Mouse (Mus musculus): ENCODE data around the gene Rbm47. TPM values are rescaled to one million over a fixed set of nuclear protein-coding genes. Genes with fewer than 3 reads are reported as not detected.

The Rbm47 gene
- polyA plus RNA-seq, 1 experiment = 12.7 TPM

DNA sequence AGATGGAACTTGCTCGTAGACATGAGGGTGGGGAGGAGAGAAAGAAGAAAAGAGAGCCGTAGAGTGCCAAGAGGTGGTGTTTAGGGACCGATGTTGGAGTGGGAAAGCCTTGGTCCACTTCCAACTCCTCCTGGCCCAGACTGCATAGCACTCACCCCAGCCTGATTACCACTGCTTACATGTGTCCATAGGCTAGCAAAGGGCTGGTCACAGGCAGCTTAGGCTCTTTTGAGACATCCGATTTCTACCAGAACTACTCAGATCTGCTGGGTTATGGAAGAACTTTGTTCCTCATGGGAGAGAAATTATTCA, 48.9 kb downstream of the Rbm47 start:
- Histone ChIP-seq H3K27ac (ENCODE audit: control insufficient read depth, insufficient read depth, low read length) (no peak overlapping the region), H3K4me3 (ENCODE audit: control insufficient read depth, insufficient read depth, low read length) (no peak overlapping the region), H3K27me3 (ENCODE audit: control insufficient read depth, insufficient read depth, low read length) (no peaks in the 10 kb centered on the region), H3K36me3 (ENCODE audit: control insufficient read depth, insufficient read depth, low read length) (no peaks in the 10 kb centered on the region), H3K4me1 (replicated peaks; ENCODE audit: control insufficient read depth, insufficient read depth, low read length) (no peaks in the 10 kb centered on the region; the same call in 1 of the 2 replicates)
- TF ChIP-seq POLR2A (IDR thresholded peaks at IDR 0.05; ENCODE audit: control insufficient read depth, extremely low read depth, insufficient read depth, low read length, poor library complexity) (no peak), CTCF (IDR thresholded peaks at IDR 0.05; ENCODE audit: borderline replicate concordance, control insufficient read depth, extremely low read depth, insufficient read depth, low read length, poor library complexity) (no peak)
- 92% methylated on average over 4 of the region's 4 CpGs for WGBS
- DNase-seq = no peak

DNA sequence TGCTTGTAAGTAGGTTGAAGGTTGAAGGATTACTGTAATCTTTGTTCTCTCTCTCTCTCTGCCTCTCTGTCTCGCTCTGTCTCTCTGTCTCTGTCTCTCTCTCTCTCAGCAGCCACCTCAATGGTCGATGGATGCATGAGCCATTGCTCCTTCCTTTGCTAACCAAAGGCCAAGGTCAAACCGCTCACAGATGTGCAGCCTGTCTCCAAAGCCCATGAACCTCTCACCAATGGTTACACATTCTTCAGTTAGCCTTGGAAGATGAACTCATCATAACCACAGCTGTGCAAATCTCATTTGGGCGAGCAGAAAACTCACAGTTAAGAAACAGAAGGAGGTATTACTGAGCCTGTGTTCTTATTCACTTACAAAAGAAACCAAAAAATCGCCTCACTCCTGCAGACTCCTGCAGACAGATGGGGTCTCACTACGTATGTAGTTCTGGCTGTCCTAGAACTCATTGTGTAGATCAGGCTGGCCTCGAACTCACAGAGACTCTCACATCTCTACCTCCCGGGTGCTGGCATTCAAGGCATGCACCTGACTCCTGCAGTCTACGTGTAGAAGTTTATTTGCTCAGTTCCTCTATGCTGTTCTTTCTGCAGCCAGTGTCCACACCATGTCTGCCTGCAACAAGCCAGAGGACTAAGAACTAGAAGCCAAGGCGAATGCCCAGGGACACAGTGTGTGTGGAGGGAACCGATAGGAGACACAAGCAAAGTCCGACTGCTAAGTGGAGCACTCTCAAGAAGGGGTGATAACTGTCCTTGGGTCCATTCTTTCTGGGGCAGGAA, 49.4 kb downstream of the Rbm47 start:
- H3K36me3 ChIP-seq (ENCODE audit: control insufficient read depth, insufficient read depth, low read length) = no peaks in the 10 kb centered on the region
- DNase-seq = no peak
- 81% methylated on average over 12 of the region's 12 CpGs for WGBS
- H3K4me1 ChIP-seq (replicated peaks; ENCODE audit: control insufficient read depth, insufficient read depth, low read length) = no peaks in the 10 kb centered on the region; the same call in 1 of the 2 replicates
- H3K27me3 ChIP-seq (ENCODE audit: control insufficient read depth, insufficient read depth, low read length) = no peaks in the 10 kb centered on the region
- H3K27ac ChIP-seq (ENCODE audit: control insufficient read depth, insufficient read depth, low read length) = no peak overlapping the region
- TF ChIP-seq POLR2A (IDR thresholded peaks at IDR 0.05; ENCODE audit: control insufficient read depth, extremely low read depth, insufficient read depth, low read length, poor library complexity) (no peak), CTCF (IDR thresholded peaks at IDR 0.05; ENCODE audit: borderline replicate concordance, control insufficient read depth, extremely low read depth, insufficient read depth, low read length, poor library complexity) (no peak)
- H3K4me3 ChIP-seq (ENCODE audit: control insufficient read depth, insufficient read depth, low read length) = no peak overlapping the region

DNA sequence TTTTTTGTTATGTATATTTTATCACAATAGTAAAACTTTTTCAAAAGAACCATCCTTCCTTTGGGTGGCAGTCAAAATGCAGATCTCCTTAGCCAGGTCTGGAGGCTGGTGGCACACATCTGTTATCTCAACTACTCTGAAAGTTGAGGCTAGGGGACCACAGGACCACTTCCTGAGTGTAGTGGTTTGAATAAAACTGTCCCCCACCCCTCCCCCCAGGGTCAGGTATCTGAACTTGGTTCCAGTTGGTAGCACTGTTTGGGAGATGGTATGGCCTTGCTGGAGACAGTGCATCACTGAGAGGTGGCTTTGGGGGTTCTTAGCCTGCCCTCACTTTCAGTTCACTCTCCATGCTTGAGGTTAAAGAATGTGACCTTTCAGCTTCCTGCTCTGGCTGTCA, 51.7 kb downstream of the Rbm47 start:
- Histone ChIP-seq H3K4me1 (replicated peaks; ENCODE audit: control insufficient read depth, insufficient read depth, low read length) (no peaks in the 10 kb centered on the region; the same call in 1 of the 2 replicates), H3K27ac (ENCODE audit: control insufficient read depth, insufficient read depth, low read length) (no peak overlapping the region), H3K36me3 (ENCODE audit: control insufficient read depth, insufficient read depth, low read length) (no peaks in the 10 kb centered on the region), H3K27me3 (ENCODE audit: control insufficient read depth, insufficient read depth, low read length) (no peaks in the 10 kb centered on the region), H3K4me3 (ENCODE audit: control insufficient read depth, insufficient read depth, low read length) (no peak overlapping the region)
- no peak for DNase-seq
- no peak for TF ChIP-seq POLR2A (IDR thresholded peaks at IDR 0.05; ENCODE audit: control insufficient read depth, extremely low read depth, insufficient read depth, low read length, poor library complexity)
- TF ChIP-seq CTCF (IDR thresholded peaks at IDR 0.05; ENCODE audit: borderline replicate concordance, control insufficient read depth, extremely low read depth, insufficient read depth, low read length, poor library complexity) = no peak

DNA sequence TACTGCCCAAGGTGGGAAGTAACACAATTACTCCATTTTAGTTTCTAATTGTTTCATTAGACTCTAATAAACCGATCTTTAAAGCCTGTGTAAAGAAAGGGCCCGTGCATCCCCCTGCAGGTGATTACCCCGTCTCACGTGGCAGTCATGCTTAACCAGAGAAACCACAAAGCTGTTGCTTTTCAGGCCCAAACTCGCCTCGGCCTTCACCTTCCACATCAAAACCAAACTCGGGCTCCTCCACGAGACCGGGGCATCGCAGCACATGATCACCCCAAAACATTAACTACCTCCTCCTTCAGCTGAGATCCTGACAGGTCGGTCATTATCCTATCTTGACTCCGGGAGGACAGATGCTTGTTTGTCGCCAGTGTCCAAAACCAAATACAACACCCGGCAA, 58.2 kb downstream of the Rbm47 start:
- TF ChIP-seq POLR2A (IDR thresholded peaks at IDR 0.05; ENCODE audit: control insufficient read depth, extremely low read depth, insufficient read depth, low read length, poor library complexity) (no peak), CTCF (IDR thresholded peaks at IDR 0.05; ENCODE audit: borderline replicate concordance, control insufficient read depth, extremely low read depth, insufficient read depth, low read length, poor library complexity) (no peak)
- 22% methylated on average over 14 of the region's 14 CpGs for WGBS
- no peaks in the 10 kb centered on the region for H3K36me3 ChIP-seq (ENCODE audit: control insufficient read depth, insufficient read depth, low read length)
- no peak overlapping the region for H3K4me3 ChIP-seq (ENCODE audit: control insufficient read depth, insufficient read depth, low read length)
- DNase-seq = no peak
- H3K27ac ChIP-seq (ENCODE audit: control insufficient read depth, insufficient read depth, low read length) = no peak overlapping the region
- H3K27me3 ChIP-seq (ENCODE audit: control insufficient read depth, insufficient read depth, low read length) = no peaks in the 10 kb centered on the region
- no peaks in the 10 kb centered on the region; the same call in 1 of the 2 replicates for H3K4me1 ChIP-seq (replicated peaks; ENCODE audit: control insufficient read depth, insufficient read depth, low read length)

DNA sequence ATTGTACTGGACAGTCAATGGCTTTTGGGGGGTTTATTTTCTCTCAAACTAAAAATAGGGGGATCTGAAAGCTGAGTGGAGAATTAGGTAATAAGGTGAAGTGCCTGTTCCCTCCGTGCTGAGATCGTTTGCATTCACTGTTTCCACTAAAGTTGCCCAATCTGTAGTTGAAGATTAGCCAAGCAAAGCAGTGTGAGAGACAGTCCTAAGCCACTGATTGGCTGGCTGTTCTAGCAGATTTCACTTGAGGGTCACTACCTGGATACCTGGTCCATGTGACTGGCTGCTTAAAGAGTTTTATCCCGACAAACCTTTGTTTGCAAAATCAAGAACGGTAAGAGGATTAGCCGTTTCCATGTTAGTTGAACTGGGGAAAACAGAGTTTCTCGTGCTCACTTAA, 58.7 kb downstream of the Rbm47 start:
- Histone ChIP-seq H3K4me1 (replicated peaks; ENCODE audit: control insufficient read depth, insufficient read depth, low read length) (no peaks in the 10 kb centered on the region; the same call in 1 of the 2 replicates), H3K27ac (ENCODE audit: control insufficient read depth, insufficient read depth, low read length) (no peak overlapping the region), H3K36me3 (ENCODE audit: control insufficient read depth, insufficient read depth, low read length) (no peaks in the 10 kb centered on the region), H3K4me3 (ENCODE audit: control insufficient read depth, insufficient read depth, low read length) (no peak overlapping the region), H3K27me3 (ENCODE audit: control insufficient read depth, insufficient read depth, low read length) (no peaks in the 10 kb centered on the region)
- TF ChIP-seq POLR2A (IDR thresholded peaks at IDR 0.05; ENCODE audit: control insufficient read depth, extremely low read depth, insufficient read depth, low read length, poor library complexity) (no peak), CTCF (IDR thresholded peaks at IDR 0.05; ENCODE audit: borderline replicate concordance, control insufficient read depth, extremely low read depth, insufficient read depth, low read length, poor library complexity) (no peak)
- DNase-seq = no peak
- 87% methylated on average over 6 of the region's 6 CpGs for WGBS

DNA sequence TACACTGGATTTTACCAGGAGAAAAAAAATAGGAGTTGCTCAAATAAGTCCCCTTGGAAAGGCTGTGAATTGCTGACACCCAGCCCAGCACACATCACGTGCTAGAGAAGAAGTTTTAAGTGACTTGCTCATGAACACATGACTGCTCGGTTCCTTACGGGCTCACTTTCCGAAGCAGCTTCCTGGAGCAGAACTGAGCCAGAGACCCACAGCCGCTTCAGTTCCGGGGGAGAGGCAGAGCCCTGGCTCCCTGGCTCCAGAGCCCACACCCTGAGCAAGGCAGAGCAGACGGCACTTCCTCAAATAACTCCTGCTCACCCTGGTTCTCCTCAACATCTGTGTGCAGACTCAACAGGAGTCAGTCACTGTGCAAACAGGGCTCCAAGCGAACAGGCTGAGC, 60.9 kb downstream of the Rbm47 start:
- Histone ChIP-seq H3K4me1 (replicated peaks; ENCODE audit: control insufficient read depth, insufficient read depth, low read length) (no peaks in the 10 kb centered on the region; the same call in 1 of the 2 replicates), H3K27me3 (ENCODE audit: control insufficient read depth, insufficient read depth, low read length) (no peaks in the 10 kb centered on the region), H3K36me3 (ENCODE audit: control insufficient read depth, insufficient read depth, low read length) (no peaks in the 10 kb centered on the region), H3K27ac (ENCODE audit: control insufficient read depth, insufficient read depth, low read length) (no peak overlapping the region), H3K4me3 (ENCODE audit: control insufficient read depth, insufficient read depth, low read length) (no peak overlapping the region)
- 17% methylated on average over 8 of the region's 8 CpGs for WGBS
- TF ChIP-seq CTCF (IDR thresholded peaks at IDR 0.05; ENCODE audit: borderline replicate concordance, control insufficient read depth, extremely low read depth, insufficient read depth, low read length, poor library complexity) = no peak
- no peak for TF ChIP-seq POLR2A (IDR thresholded peaks at IDR 0.05; ENCODE audit: control insufficient read depth, extremely low read depth, insufficient read depth, low read length, poor library complexity)
- peak; percentile 13 for DNase-seq

All from thymus, adult 2 months (tissue).